Mouse (Mus musculus): ENCODE results near the gene Tgm1.

Gene Tgm1

GRCm38 (mm10) chr14:55659960-55660573 lies 53.7 kb downstream of the Tgm1 start, which contains the start of gene Mdp1:
Mdp1 (minus strand) TSS chr14:55660508.
- TF ChIP-seq GATA4 (IDR thresholded peaks at IDR 0.05; ENCODE audit: insufficient replicate concordance, low read length): no peak; the same call in 1 of the 2 replicates

DNA sequence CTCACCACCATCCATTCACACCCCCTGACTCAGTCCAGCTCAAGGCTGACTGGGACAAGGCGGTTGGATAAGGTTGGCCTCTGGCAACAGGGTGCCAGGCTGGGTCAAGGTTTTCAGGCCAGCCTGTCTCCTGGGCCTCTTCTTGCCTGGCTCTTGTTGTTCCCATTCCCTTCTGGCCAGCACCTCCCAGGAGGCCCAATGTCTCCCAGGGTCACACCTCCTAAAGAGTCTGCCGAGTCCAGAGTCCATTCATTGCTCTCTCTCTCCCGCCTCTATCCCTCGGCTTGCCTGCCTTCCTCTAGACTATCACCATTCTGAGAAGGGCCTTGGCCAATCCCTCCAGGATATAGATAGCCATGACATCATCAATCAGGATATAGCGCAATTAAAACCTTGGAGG lies 55.7 kb downstream of the Tgm1 start:
- no peak for TF ChIP-seq GATA4 (IDR thresholded peaks at IDR 0.05; ENCODE audit: insufficient replicate concordance, low read length)

GRCm38 (mm10) chr14:55656935-55657334 lies 56.8 kb downstream of the Tgm1 start:
- TF ChIP-seq GATA4 (IDR thresholded peaks at IDR 0.05; ENCODE audit: insufficient replicate concordance, low read length): no peak

GRCm38 (mm10) chr14:55651528-55651927 lies 62.2 kb downstream of the Tgm1 start:
- TF ChIP-seq GATA4 (IDR thresholded peaks at IDR 0.05; ENCODE audit: insufficient replicate concordance, low read length): no peak
